ENCODE assay signal across 20 mouse cellular contexts in the genomic region with DNA sequence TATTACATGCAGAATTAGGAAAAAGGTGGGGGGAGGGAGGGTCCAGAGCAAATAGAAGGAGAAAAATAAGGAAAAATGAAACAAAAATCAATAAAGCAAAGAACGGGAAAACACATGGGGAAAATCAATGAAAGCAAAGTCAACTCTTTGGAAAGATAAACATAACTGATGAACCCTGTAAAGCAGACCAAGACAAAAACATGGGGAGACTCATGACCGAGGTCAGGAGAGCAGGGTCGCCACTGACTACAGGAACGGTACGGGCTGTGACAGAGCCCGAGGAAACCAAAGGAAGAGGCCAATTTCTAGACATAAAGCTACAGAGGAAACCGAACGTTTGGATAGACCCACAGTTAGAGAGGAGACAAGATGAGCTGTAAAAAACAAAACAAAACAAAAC.
DNase-seq lines count a peak whose midpoint lies in the region; ATAC-seq and TF ChIP-seq lines count a peak whose summit lies in the region.
"Had no signal": no experiment of that assay in that cellular context is flagged by ENCODE, and none has a peak within 500 bp of the region (broad histone marks: within the 10 kb centered on the region; RNA-seq: fewer than 3 reads in every experiment).

No protein-coding gene starts in this region.

- WGBS in kidney, postnatal 0 days: 31% methylated on average over 8 of the region's 8 CpGs
- 11% methylated on average over 8 of the region's 8 CpGs for WGBS in liver, embryonic 15.5 days (ENCODE audit: insufficient replicate concordance)
- 83% methylated on average over 8 of the region's 8 CpGs for WGBS in hindbrain, embryonic 14.5 days

- H3K4me2 ChIP-seq in kidney, postnatal 0 days (ENCODE audit: low read length): peak overlapping the region; percentile 10; the same call in 1 of the 2 replicates
- H3K4me2 ChIP-seq in liver, embryonic 15.5 days: no peak overlapping the region
- H3K4me2 ChIP-seq in CH12.LX (ENCODE audit: insufficient read depth, low read depth, poor library complexity, severe bottlenecking): peak overlapping the region; percentile 25
- H3K4me2 ChIP-seq in hindbrain, embryonic 14.5 days (replicated peaks): no peak overlapping the region
- H3K4me2 ChIP-seq: heart, embryonic 11.5 days; hindbrain, embryonic 12.5 days had no signal

- no peak overlapping the region for H3K9ac ChIP-seq in kidney, postnatal 0 days (ENCODE audit: low read depth, low read length)
- no peak overlapping the region for H3K9ac ChIP-seq in liver, embryonic 15.5 days
- H3K9ac ChIP-seq in CH12.LX (ENCODE audit: insufficient read depth, low read depth): peak overlapping the region; percentile 39; the same call in 1 of the 2 replicates
- no peak overlapping the region for H3K9ac ChIP-seq in hindbrain, embryonic 14.5 days
- H3K9ac ChIP-seq: forebrain, postnatal 0 days; hindbrain, embryonic 12.5 days had no signal

- no peak for ATAC-seq in kidney, postnatal 0 days (replicated peaks; ENCODE audit: low FRiP score, low read depth)
- peak; percentile 53 for ATAC-seq in liver, embryonic 15.5 days (ENCODE audit: insufficient read depth)
- ATAC-seq in hindbrain, embryonic 14.5 days (ENCODE audit: low FRiP score): no peak
- ATAC-seq: forebrain, embryonic 14.5 days; forebrain, postnatal 0 days; hindbrain, embryonic 16.5 days; Patski had no signal

- no peak for DNase-seq in kidney, postnatal 0 days (ENCODE audit: low spot score)
- DNase-seq in kidney, adult 9 months: no peak
- no peak for DNase-seq in liver
- DNase-seq in CH12.LX (ENCODE audit: extremely low read depth): no peak
- no peak for DNase-seq in hindbrain, embryonic 14.5 days (ENCODE audit: low spot score)
- DNase-seq: adrenal gland, postnatal 10 days; adrenal gland, postnatal 36 days; cerebellum, adult 18-20 months; cerebellum, adult 9-10 months; cerebellum, postnatal 14 days; forebrain, postnatal 0 days; gastrocnemius, adult 2 months; gastrocnemius, postnatal 14 days; heart, adult 11 months had no signal

- no peak for TF ChIP-seq EP300 in CH12.LX (IDR thresholded peaks at IDR 0.05; ENCODE audit: low read length)

- dilution Hi-C loops in CH12.LX (cut with MboI; ENCODE audit: extremely low pct_ligation_motif_present, extremely low pct_unique_long_range_greater_than_20kb, low sequenced_read_pairs): no loop called here

- H3K9me3 ChIP-seq in kidney, postnatal 0 days (replicated peaks; ENCODE audit: low read length): no peaks in the 10 kb centered on the region
- no peaks in the 10 kb centered on the region for H3K9me3 ChIP-seq in liver, embryonic 15.5 days (replicated peaks)
- peaks cover 8% of the 10 kb centered on the region for H3K9me3 ChIP-seq in CH12.LX (replicated peaks; ENCODE audit: low read length)
- H3K9me3 ChIP-seq in hindbrain, embryonic 14.5 days (ENCODE audit: control insufficient read depth, low read length): no peaks in the 10 kb centered on the region
- H3K9me3 ChIP-seq: hindbrain, embryonic 12.5 days had no signal

- H3K27me3 ChIP-seq in kidney, postnatal 0 days (ENCODE audit: insufficient read depth, low read length): no peaks in the 10 kb centered on the region
- no peaks in the 10 kb centered on the region for H3K27me3 ChIP-seq in liver, embryonic 15.5 days
- peaks cover 46% of the 10 kb centered on the region for H3K27me3 ChIP-seq in CH12.LX (replicated peaks)
- H3K27me3 ChIP-seq in hindbrain, embryonic 14.5 days (ENCODE audit: control insufficient read depth, insufficient read depth, low read length): no peaks in the 10 kb centered on the region
- H3K27me3 ChIP-seq: hindbrain, embryonic 12.5 days; Patski had no signal

- no peaks in the 10 kb centered on the region; the same call in 1 of the 2 replicates for H3K4me1 ChIP-seq in kidney, postnatal 0 days (replicated peaks; ENCODE audit: insufficient read depth, low read length)
- H3K4me1 ChIP-seq in liver, embryonic 15.5 days (replicated peaks): peaks cover 7% of the 10 kb centered on the region
- peaks cover 0 to 20% of the 10 kb centered on the region in 2 experiments; a peak in 3 of 4 replicates for H3K4me1 ChIP-seq in CH12.LX (ENCODE audit: control insufficient read depth in 1 of 2, insufficient read depth in 2 of 2)
- H3K4me1 ChIP-seq in hindbrain, embryonic 14.5 days (replicated peaks; ENCODE audit: control insufficient read depth, insufficient read depth, low read length): no peaks in the 10 kb centered on the region
- H3K4me1 ChIP-seq: hindbrain, embryonic 12.5 days had no signal

- in situ Hi-C loops in CH12.LX (cut with MboI; ENCODE audit: low pct_ligation_motif_present, low pct_unique_long_range_greater_than_20kb, low sequenced_read_pairs): no loop called here

- no peak for TF ChIP-seq RAD21 in CH12.LX (IDR thresholded peaks at IDR 0.05; ENCODE audit: low read depth, low read length)

- no peak overlapping the region for H3K27ac ChIP-seq in kidney, postnatal 0 days
- no peak overlapping the region for H3K27ac ChIP-seq in liver, embryonic 15.5 days (replicated peaks)
- H3K27ac ChIP-seq in CH12.LX (ENCODE audit: insufficient read depth, low read depth): no peak overlapping the region
- H3K27ac ChIP-seq in hindbrain, embryonic 14.5 days: no peak overlapping the region
- H3K27ac ChIP-seq: gastrocnemius, adult 2 months; hindbrain, embryonic 12.5 days had no signal

- H3K36me3 ChIP-seq in kidney, postnatal 0 days (ENCODE audit: insufficient read depth, low read length): no peaks in the 10 kb centered on the region
- H3K36me3 ChIP-seq in liver, embryonic 15.5 days (replicated peaks): peaks cover 3% of the 10 kb centered on the region; the same call in 1 of the 2 replicates
- no peaks in the 10 kb centered on the region for H3K36me3 ChIP-seq in CH12.LX (replicated peaks in 1 of 2; ENCODE audit: control insufficient read depth in 1 of 2, insufficient read depth in 1 of 2, low read length in 1 of 2)
- no peaks in the 10 kb centered on the region for H3K36me3 ChIP-seq in hindbrain, embryonic 14.5 days (replicated peaks; ENCODE audit: control insufficient read depth, insufficient read depth)
- H3K36me3 ChIP-seq: hindbrain, embryonic 12.5 days had no signal

- H3K4me3 ChIP-seq in kidney, postnatal 0 days (replicated peaks; ENCODE audit: low read depth, low read length): no peak overlapping the region
- no peak overlapping the region for H3K4me3 ChIP-seq in liver, embryonic 15.5 days (replicated peaks)
- no peak overlapping the region for H3K4me3 ChIP-seq in CH12.LX (replicated peaks in 1 of 3; ENCODE audit: low read depth in 2 of 3, low read length in 2 of 3, poor library complexity in 1 of 3)
- no peak overlapping the region for H3K4me3 ChIP-seq in hindbrain, embryonic 14.5 days (replicated peaks; ENCODE audit: low read length)
- H3K4me3 ChIP-seq: gastrocnemius, adult 2 months; hindbrain, embryonic 12.5 days had no signal

- TF ChIP-seq CTCF in kidney, postnatal 0 days (IDR thresholded peaks at IDR 0.05; ENCODE audit: low read depth): no peak
- no peak for TF ChIP-seq CTCF in CH12.LX (conservative IDR thresholded peaks at IDR 0.05 in 1 of 2, IDR thresholded peaks at IDR 0.05 in 1 of 2; ENCODE audit: low read depth in 2 of 2, low read length in 2 of 2)

- TF ChIP-seq POLR2A in CH12.LX (IDR thresholded peaks at IDR 0.05; ENCODE audit: low read depth, low read length): no peak

- H3K79me2 ChIP-seq in CH12.LX (replicated peaks; ENCODE audit: control insufficient read depth, extremely low read depth, insufficient read depth, poor library complexity, severe bottlenecking): no peaks in the 10 kb centered on the region

TF ChIP-seq in CH12.LX, 34 proteins besides CTCF, POLR2A, EP300 and RAD21:
- no peak for TF ChIP-seq ELF1 (IDR thresholded peaks at IDR 0.05; ENCODE audit: low read depth, low read length)
- no peak for TF ChIP-seq KAT2A (IDR thresholded peaks at IDR 0.05; ENCODE audit: insufficient replicate concordance, low read length)
- no peak for TF ChIP-seq HCFC1 (IDR thresholded peaks at IDR 0.05; ENCODE audit: low read depth, low read length)
- TF ChIP-seq UBTF (IDR thresholded peaks at IDR 0.05; ENCODE audit: low read depth, low read length): no peak
- TF ChIP-seq MXI1 (IDR thresholded peaks at IDR 0.05; ENCODE audit: low read depth, low read length): no peak
- TF ChIP-seq USF1 (IDR thresholded peaks at IDR 0.05; ENCODE audit: low read depth, low read length): no peak

Comparison
In these comparisons a context has a peak if more than half of its experiments do, and no peak if none do; other contexts are left out.
1. H3K4me2 ChIP-seq: peak in kidney, postnatal 0 days (single experiment) and CH12.LX (single experiment); none in liver, embryonic 15.5 days (single experiment) and hindbrain, embryonic 14.5 days (single experiment).